16 mouse cellular contexts compared by ENCODE assay signal in the genomic region with DNA sequence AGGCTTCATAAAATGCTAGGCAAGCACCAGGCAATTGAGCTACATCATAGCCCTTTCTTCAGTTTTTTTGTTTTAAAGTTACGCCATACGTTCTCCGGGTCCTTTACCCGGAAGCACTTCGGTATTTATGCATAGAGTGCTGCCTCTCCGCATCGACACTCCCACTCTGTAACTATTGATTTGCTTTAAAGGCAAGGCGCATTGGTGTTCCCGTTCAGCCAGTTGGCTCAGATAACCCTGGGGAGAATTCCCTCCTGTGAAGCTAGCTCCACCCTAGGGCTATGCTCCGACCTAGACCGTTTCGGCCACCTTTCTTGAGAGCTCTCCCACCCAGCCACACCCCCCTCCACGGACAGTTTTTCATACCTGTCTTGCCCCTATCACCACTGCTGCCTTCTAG.
"Had no signal": no experiment of that assay in that cellular context is flagged by ENCODE, and none has a peak within 500 bp of the region (broad histone marks: within the 10 kb centered on the region; RNA-seq: fewer than 3 reads in every experiment).

No protein-coding gene starts in this region.

- H3K9me3 ChIP-seq: limb, embryonic 10.5 days; midbrain, embryonic 10.5 days; midbrain, embryonic 15.5 days; neural tube, embryonic 12.5 days had no signal

- H3K9ac ChIP-seq: liver, embryonic 14.5 days; lung, embryonic 14.5 days; midbrain, embryonic 15.5 days; neural tube, embryonic 12.5 days had no signal

- ATAC-seq: midbrain, embryonic 15.5 days had no signal

- H3K27ac ChIP-seq: layer of hippocampus, adult 2 months; limb, embryonic 10.5 days; liver, embryonic 14.5 days; midbrain, embryonic 10.5 days; midbrain, embryonic 15.5 days; neural tube, embryonic 12.5 days had no signal

- H3K4me2 ChIP-seq: lung, embryonic 14.5 days; midbrain, embryonic 15.5 days; neural tube, embryonic 12.5 days had no signal

- H3K36me3 ChIP-seq: midbrain, embryonic 15.5 days; neural tube, embryonic 12.5 days had no signal

- DNase-seq: kidney, adult 18-20 months; kidney, postnatal 10 days; kidney, postnatal 4 days; lung, embryonic 14.5 days; lung, postnatal 10 days; lung, postnatal 4 days; right cerebral cortex, adult 18-20 months; spleen, adult 18-20 months; thymus, adult 2 months; thymus, postnatal 25 days had no signal

- H3K4me3 ChIP-seq: layer of hippocampus, adult 2 months; limb, embryonic 10.5 days; midbrain, embryonic 10.5 days; midbrain, embryonic 15.5 days; neural tube, embryonic 12.5 days had no signal
